Mouse (Mus musculus) thymus, postnatal 0 days (tissue): ENCODE data around the gene Rsph1. TPM values are rescaled to one million over a fixed set of nuclear protein-coding genes. Genes with fewer than 3 reads are reported as not detected.

Experiments
- DNase-seq: peaks from one replicate; pipeline ENCODE4 v3.0.0-alpha.2; 2015; ENCODE audit warnings: low spot score
- polyA plus RNA-seq: library from polyadenylated mRNA; unstranded; fragments of >200 nt; fragmentation: Nextera tagmentation; extraction: Ambion mirVana; gene quantifications from 2 replicates; pipeline ENCODE4 v1.2.1, GENCODE M21; 2015

Gene Rsph1
- polyA plus RNA-seq, 1 experiment from 2014 or later: 1.2 TPM

DNA sequence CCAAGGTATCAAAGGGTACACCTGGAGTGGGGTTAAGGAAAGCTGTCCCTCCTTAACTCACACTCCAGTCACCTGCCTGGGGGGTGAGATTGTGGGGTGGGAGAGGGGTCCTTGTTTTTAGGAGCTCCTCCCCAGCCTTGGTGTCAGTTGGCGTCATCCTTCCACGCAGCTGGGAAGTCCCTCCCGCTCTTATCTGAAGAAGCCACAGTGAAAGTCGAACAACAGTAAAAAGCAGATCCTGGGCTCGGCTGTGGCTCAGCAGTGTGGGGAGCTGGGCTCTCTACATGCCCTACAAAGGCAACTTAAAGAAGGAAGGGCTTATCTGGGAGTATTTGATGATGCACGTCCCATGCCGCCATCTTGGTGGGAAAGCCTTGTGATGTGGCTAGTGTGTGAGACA lies 66.9 kb downstream of the Rsph1 start:
- DNase-seq: peak; percentile 34

DNA sequence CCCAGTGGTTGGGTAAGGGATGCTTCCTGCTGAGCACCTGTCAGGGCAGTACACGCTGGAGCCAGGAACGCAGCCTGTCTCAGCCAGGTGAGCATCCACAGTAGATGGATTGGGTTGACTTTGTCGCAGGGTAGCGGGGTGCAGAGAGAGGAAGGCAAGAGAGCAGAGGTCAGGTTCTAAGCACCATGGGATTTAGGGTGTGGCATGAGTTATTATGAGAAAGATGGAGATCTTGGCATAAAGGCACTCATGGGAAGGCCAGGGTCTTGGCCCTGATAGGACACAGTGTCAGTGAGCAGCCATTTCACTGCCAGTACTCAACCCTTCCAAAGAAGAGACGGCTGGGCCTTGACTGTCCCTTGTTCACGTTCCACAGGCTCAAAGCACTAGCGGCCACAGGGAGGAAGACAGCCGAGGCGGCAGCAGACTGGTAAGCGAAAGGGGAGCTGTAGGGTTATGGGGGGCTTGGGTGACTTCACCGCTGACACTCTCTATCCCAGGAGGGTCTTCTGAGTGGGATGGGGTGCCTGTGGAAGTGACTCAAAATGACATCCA lies 67.7 kb downstream of the Rsph1 start:
- DNase-seq: peak; percentile 29

- DNase-seq: peak; percentile 26
These were observed 68.5 kb downstream of the Rsph1 start for GRCm38 (mm10) chr17:31208654-31209053.

- DNase-seq: peak; percentile 84
These were observed 69.3 kb downstream of the Rsph1 start, which contains the start of gene Ubash3a for GRCm38 (mm10) chr17:31207771-31208334. Gene Ubash3a (plus strand): TSS chr17:31207873.

Other genes starting within 250 kb of the Rsph1 start
- gene Abcg1, start 219.7 kb downstream of the Rsph1 start, polyA plus RNA-seq: 36.7 and 49.0 TPM in 2 replicates
- gene Tff3, start 147.7 kb downstream of the Rsph1 start, polyA plus RNA-seq: 7.1 and 8.7 TPM in 2 replicates
- 1.2 and 1.4 TPM in 2 replicates for gene Tff2, start 133.1 kb downstream of the Rsph1 start, polyA plus RNA-seq
- gene Tff1, start 112.1 kb downstream of the Rsph1 start, polyA plus RNA-seq: 4.3 and 7.4 TPM in 2 replicates
- 0.13 and 0.25 TPM in 2 replicates for gene Tmprss3, start 78.4 kb downstream of the Rsph1 start, polyA plus RNA-seq
- gene Ubash3a, start 69.5 kb downstream of the Rsph1 start, polyA plus RNA-seq: 66.8 and 75.0 TPM in 2 replicates
- gene Slc37a1, start 9.4 kb upstream of the Rsph1 start, polyA plus RNA-seq: 12.8 and 14.1 TPM in 2 replicates
- gene Pde9a, start 108.8 kb upstream of the Rsph1 start, polyA plus RNA-seq: 1.4 and 1.6 TPM in 2 replicates
- gene Wdr4, start 242.6 kb upstream of the Rsph1 start, polyA plus RNA-seq: 23.9 and 24.7 TPM in 2 replicates
- 425 and 444 TPM in 2 replicates for gene Ndufv3, start 242.7 kb upstream of the Rsph1 start, polyA plus RNA-seq